Mouse (Mus musculus): ENCODE measurements around the gene Ypel2. TPM values are rescaled to one million over a fixed set of nuclear protein-coding genes. Genes with fewer than 3 reads are reported as not detected.

Ypel2 gene
- polyA plus RNA-seq, 1 experiment from 2014 or later = 7.6 TPM

- WGBS = 81% methylated on average over 6 of the region's 6 CpGs
These were observed 47.6 kb downstream of the Ypel2 start for GRCm38 (mm10) chr11:86945933-86946332.

GRCm38 (mm10) chr11:86945058-86945457 lies 48.4 kb downstream of the Ypel2 start:
- DNase-seq (ENCODE audit: low spot score) = no peak
- H3K27ac ChIP-seq (replicated peaks; ENCODE audit: low read depth, low read length) = no peak overlapping the region
- no peak for ATAC-seq (replicated peaks; ENCODE audit: insufficient number of reproducible peaks, low FRiP score, low TSS enrichment, low read depth)
- no peaks in the 10 kb centered on the region for H3K4me1 ChIP-seq (ENCODE audit: control insufficient read depth, insufficient read depth, low read length)
- H3K36me3 ChIP-seq (replicated peaks; ENCODE audit: control insufficient read depth, insufficient read depth, low read depth, low read length) = no peaks in the 10 kb centered on the region
- 82% methylated on average over 8 of the region's 8 CpGs for WGBS
- H3K9me3 ChIP-seq (replicated peaks; ENCODE audit: control insufficient read depth, low read length) = no peaks in the 10 kb centered on the region
- no peaks in the 10 kb centered on the region for H3K27me3 ChIP-seq (ENCODE audit: control insufficient read depth, insufficient read depth, low read length)
- no peak overlapping the region for H3K4me2 ChIP-seq (ENCODE audit: low read depth, low read length)
- no peak overlapping the region for H3K4me3 ChIP-seq (ENCODE audit: low read depth, low read length)
- no peak overlapping the region for H3K9ac ChIP-seq (replicated peaks; ENCODE audit: low read length)

More at GRCm38 (mm10) chr11:86945933-86946332, 47.6 kb downstream of the Ypel2 start:
- Histone ChIP-seq H3K27me3 (ENCODE audit: control insufficient read depth, insufficient read depth, low read length) (no peaks in the 10 kb centered on the region), H3K36me3 (replicated peaks; ENCODE audit: control insufficient read depth, insufficient read depth, low read depth, low read length) (no peaks in the 10 kb centered on the region), H3K4me3 (ENCODE audit: low read depth, low read length) (no peak overlapping the region), H3K9ac (replicated peaks; ENCODE audit: low read length) (no peak overlapping the region), H3K9me3 (replicated peaks; ENCODE audit: control insufficient read depth, low read length) (no peaks in the 10 kb centered on the region), H3K4me1 (ENCODE audit: control insufficient read depth, insufficient read depth, low read length) (no peaks in the 10 kb centered on the region), H3K4me2 (ENCODE audit: low read depth, low read length) (no peak overlapping the region), H3K27ac (replicated peaks; ENCODE audit: low read depth, low read length) (no peak overlapping the region)
- no peak for ATAC-seq (replicated peaks; ENCODE audit: insufficient number of reproducible peaks, low FRiP score, low TSS enrichment, low read depth)
- no peak for DNase-seq (ENCODE audit: low spot score)

- Histone ChIP-seq H3K4me3 (ENCODE audit: low read depth, low read length) (no peak overlapping the region), H3K9me3 (replicated peaks; ENCODE audit: control insufficient read depth, low read length) (no peaks in the 10 kb centered on the region), H3K9ac (replicated peaks; ENCODE audit: low read length) (no peak overlapping the region), H3K27me3 (ENCODE audit: control insufficient read depth, insufficient read depth, low read length) (no peaks in the 10 kb centered on the region), H3K36me3 (replicated peaks; ENCODE audit: control insufficient read depth, insufficient read depth, low read depth, low read length) (no peaks in the 10 kb centered on the region), H3K27ac (replicated peaks; ENCODE audit: low read depth, low read length) (no peak overlapping the region), H3K4me1 (ENCODE audit: control insufficient read depth, insufficient read depth, low read length) (no peaks in the 10 kb centered on the region), H3K4me2 (ENCODE audit: low read depth, low read length) (no peak overlapping the region)
- DNase-seq (ENCODE audit: low spot score) = no peak
- ATAC-seq (replicated peaks; ENCODE audit: insufficient number of reproducible peaks, low FRiP score, low TSS enrichment, low read depth) = no peak
- WGBS = 81% methylated on average over 8 of the region's 8 CpGs
These were observed 49.0 kb downstream of the Ypel2 start for GRCm38 (mm10) chr11:86944539-86944938.

GRCm38 (mm10) chr11:86941904-86942303 lies 51.6 kb downstream of the Ypel2 start:
- no peaks in the 10 kb centered on the region for H3K36me3 ChIP-seq (replicated peaks; ENCODE audit: control insufficient read depth, insufficient read depth, low read depth, low read length)
- H3K9me3 ChIP-seq (replicated peaks; ENCODE audit: control insufficient read depth, low read length) = no peaks in the 10 kb centered on the region
- H3K4me1 ChIP-seq (ENCODE audit: control insufficient read depth, insufficient read depth, low read length) = no peaks in the 10 kb centered on the region
- no peak overlapping the region for H3K4me3 ChIP-seq (ENCODE audit: low read depth, low read length)
- DNase-seq (ENCODE audit: low spot score) (no peak), ATAC-seq (replicated peaks; ENCODE audit: insufficient number of reproducible peaks, low FRiP score, low TSS enrichment, low read depth) (no peak)
- 81% methylated on average over 8 of the region's 8 CpGs for WGBS
- H3K9ac ChIP-seq (replicated peaks; ENCODE audit: low read length) = no peak overlapping the region
- H3K27me3 ChIP-seq (ENCODE audit: control insufficient read depth, insufficient read depth, low read length) = no peaks in the 10 kb centered on the region
- H3K27ac ChIP-seq (replicated peaks; ENCODE audit: low read depth, low read length) = no peak overlapping the region
- H3K4me2 ChIP-seq (ENCODE audit: low read depth, low read length) = no peak overlapping the region

- no peaks in the 10 kb centered on the region for H3K27me3 ChIP-seq (ENCODE audit: control insufficient read depth, insufficient read depth, low read length)
- no peak overlapping the region for H3K27ac ChIP-seq (replicated peaks; ENCODE audit: low read depth, low read length)
- H3K4me3 ChIP-seq (ENCODE audit: low read depth, low read length) = no peak overlapping the region
- WGBS = 83% methylated on average over 6 of the region's 6 CpGs
- DNase-seq (ENCODE audit: low spot score) (no peak), ATAC-seq (replicated peaks; ENCODE audit: insufficient number of reproducible peaks, low FRiP score, low TSS enrichment, low read depth) (no peak)
- no peaks in the 10 kb centered on the region for H3K4me1 ChIP-seq (ENCODE audit: control insufficient read depth, insufficient read depth, low read length)
- no peak overlapping the region for H3K4me2 ChIP-seq (ENCODE audit: low read depth, low read length)
- H3K9ac ChIP-seq (replicated peaks; ENCODE audit: low read length) = no peak overlapping the region
- no peaks in the 10 kb centered on the region for H3K36me3 ChIP-seq (replicated peaks; ENCODE audit: control insufficient read depth, insufficient read depth, low read depth, low read length)
- H3K9me3 ChIP-seq (replicated peaks; ENCODE audit: control insufficient read depth, low read length) = no peaks in the 10 kb centered on the region
These were observed 54.0 kb downstream of the Ypel2 start for GRCm38 (mm10) chr11:86939503-86939902.

- ATAC-seq (replicated peaks; ENCODE audit: insufficient number of reproducible peaks, low FRiP score, low TSS enrichment, low read depth) = no peak
- Histone ChIP-seq H3K4me1 (ENCODE audit: control insufficient read depth, insufficient read depth, low read length) (no peaks in the 10 kb centered on the region), H3K4me3 (ENCODE audit: low read depth, low read length) (no peak overlapping the region), H3K36me3 (replicated peaks; ENCODE audit: control insufficient read depth, insufficient read depth, low read depth, low read length) (no peaks in the 10 kb centered on the region), H3K9ac (replicated peaks; ENCODE audit: low read length) (no peak overlapping the region), H3K27ac (replicated peaks; ENCODE audit: low read depth, low read length) (no peak overlapping the region), H3K4me2 (ENCODE audit: low read depth, low read length) (no peak overlapping the region), H3K9me3 (replicated peaks; ENCODE audit: control insufficient read depth, low read length) (no peaks in the 10 kb centered on the region), H3K27me3 (ENCODE audit: control insufficient read depth, insufficient read depth, low read length) (no peaks in the 10 kb centered on the region)
- WGBS = 62% methylated on average over 3 of the region's 3 CpGs
- DNase-seq (ENCODE audit: low spot score) = no peak
These were observed 55.0 kb downstream of the Ypel2 start for GRCm38 (mm10) chr11:86938551-86938950.

- Histone ChIP-seq H3K9me3 (replicated peaks; ENCODE audit: control insufficient read depth, low read length) (no peaks in the 10 kb centered on the region), H3K27me3 (ENCODE audit: control insufficient read depth, insufficient read depth, low read length) (no peaks in the 10 kb centered on the region), H3K9ac (replicated peaks; ENCODE audit: low read length) (no peak overlapping the region), H3K4me2 (ENCODE audit: low read depth, low read length) (no peak overlapping the region), H3K36me3 (replicated peaks; ENCODE audit: control insufficient read depth, insufficient read depth, low read depth, low read length) (no peaks in the 10 kb centered on the region), H3K27ac (replicated peaks; ENCODE audit: low read depth, low read length) (no peak overlapping the region), H3K4me1 (ENCODE audit: control insufficient read depth, insufficient read depth, low read length) (no peaks in the 10 kb centered on the region), H3K4me3 (ENCODE audit: low read depth, low read length) (no peak overlapping the region)
- ATAC-seq (replicated peaks; ENCODE audit: insufficient number of reproducible peaks, low FRiP score, low TSS enrichment, low read depth) (no peak), DNase-seq (ENCODE audit: low spot score) (no peak)
- 90% methylated on average over 4 of the region's 4 CpGs for WGBS
These were observed 55.4 kb downstream of the Ypel2 start for GRCm38 (mm10) chr11:86938108-86938507.

- H3K4me3 ChIP-seq (ENCODE audit: low read depth, low read length) = no peak overlapping the region
- H3K4me1 ChIP-seq (ENCODE audit: control insufficient read depth, insufficient read depth, low read length) = no peaks in the 10 kb centered on the region
- H3K27ac ChIP-seq (replicated peaks; ENCODE audit: low read depth, low read length) = no peak overlapping the region
- H3K27me3 ChIP-seq (ENCODE audit: control insufficient read depth, insufficient read depth, low read length) = no peaks in the 10 kb centered on the region
- H3K9ac ChIP-seq (replicated peaks; ENCODE audit: low read length) = no peak overlapping the region
- WGBS = 56% methylated on average over 9 of the region's 9 CpGs
- ATAC-seq (replicated peaks; ENCODE audit: insufficient number of reproducible peaks, low FRiP score, low TSS enrichment, low read depth) (no peak), DNase-seq (ENCODE audit: low spot score) (no peak)
- no peaks in the 10 kb centered on the region for H3K36me3 ChIP-seq (replicated peaks; ENCODE audit: control insufficient read depth, insufficient read depth, low read depth, low read length)
- H3K4me2 ChIP-seq (ENCODE audit: low read depth, low read length) = no peak overlapping the region
- no peaks in the 10 kb centered on the region for H3K9me3 ChIP-seq (replicated peaks; ENCODE audit: control insufficient read depth, low read length)
These were observed 56.6 kb downstream of the Ypel2 start for GRCm38 (mm10) chr11:86936938-86937337.

All from embryonic facial prominence, embryonic 11.5 days (tissue).